Comparison of ENCODE assay signal across 30 mouse cellular contexts in genomic region chr11:54219191-54219590, GRCm38 (mm10). TPM values are rescaled to one million over a fixed set of nuclear protein-coding genes. Genes with fewer than 3 reads are reported as not detected.
DNase-seq lines count a peak whose midpoint lies in the region; ATAC-seq and TF ChIP-seq lines count a peak whose summit lies in the region.
"Had no signal": no experiment of that assay in that cellular context is flagged by ENCODE, and none has a peak within 500 bp of the region (broad histone marks: within the 10 kb centered on the region; RNA-seq: fewer than 3 reads in every experiment).

No protein-coding gene starts in this region.

- no peak overlapping the region for H3K27ac ChIP-seq in MEL (ENCODE audit: control insufficient read depth, low read depth, low read length)
- H3K27ac ChIP-seq: embryonic facial prominence, embryonic 13.5 days; embryonic facial prominence, embryonic 15.5 days; forebrain, embryonic 13.5 days; forebrain, embryonic 15.5 days had no signal

- intact Hi-C loops in heart, postnatal 10 days (cut with DNase I) = no loop called here

- no peak overlapping the region for H3K9ac ChIP-seq in MEL (ENCODE audit: control insufficient read depth, low read depth, low read length, poor library complexity, severe bottlenecking)
- H3K9ac ChIP-seq: embryonic facial prominence, embryonic 13.5 days; embryonic facial prominence, embryonic 15.5 days; forebrain, embryonic 13.5 days; forebrain, embryonic 15.5 days; forebrain, postnatal 0 days had no signal

- no peak for TF ChIP-seq EP300 in MEL (IDR thresholded peaks at IDR 0.05; ENCODE audit: low read depth in 1 of 2, low read length in 2 of 2)

- peaks cover 0 to 9% of the 10 kb centered on the region in 2 experiments; a peak in 2 of 4 replicates for H3K36me3 ChIP-seq in MEL (ENCODE audit: control insufficient read depth in 1 of 2, insufficient read depth in 2 of 2, low read length in 2 of 2)
- H3K36me3 ChIP-seq: embryonic facial prominence, embryonic 13.5 days; embryonic facial prominence, embryonic 15.5 days; forebrain, embryonic 15.5 days; G1E had no signal

- no peaks in the 10 kb centered on the region for H3K79me2 ChIP-seq in MEL (ENCODE audit: control insufficient read depth, insufficient read depth, low read length, poor library complexity)

- DNase-seq in 416B (ENCODE audit: low read depth) (peak; percentile 18), MEL (ENCODE audit: low read depth, low spot score) (peak; percentile 59), NIH3T3 (ENCODE audit: low read depth) (peak; percentile 11)
- no peak for DNase-seq in kidney, adult 18-20 months
- DNase-seq in heart, postnatal 10 days = no peak
- DNase-seq in left cerebral cortex, adult 8-10 months (ENCODE audit: low spot score in 2 of 2) = no peak
- DNase-seq: adrenal gland, adult 8-10 months; adrenal gland, postnatal 14 days; adrenal gland, postnatal 36 days; cerebellum, adult 11-12 months; cerebellum, adult 2 months; cerebellum, adult 9-10 months; cerebellum, postnatal 10 days; cerebellum, postnatal 25 days; embryo, embryonic 11 days; forebrain, postnatal 0 days had no signal

- peaks cover 0 to 1% of the 10 kb centered on the region in 2 experiments; a peak in 1 of 4 replicates for H3K27me3 ChIP-seq in MEL (ENCODE audit: control insufficient read depth in 1 of 2, insufficient read depth in 2 of 2, low read length in 2 of 2)
- H3K27me3 ChIP-seq: embryonic facial prominence, embryonic 13.5 days; forebrain, embryonic 13.5 days; forebrain, embryonic 15.5 days; Patski had no signal

- no peaks in the 10 kb centered on the region for H3K9me3 ChIP-seq in MEL (replicated peaks; ENCODE audit: insufficient read depth, low read length)
- H3K9me3 ChIP-seq: embryonic facial prominence, embryonic 13.5 days; embryonic facial prominence, embryonic 15.5 days; forebrain, embryonic 13.5 days; forebrain, embryonic 15.5 days; G1E had no signal

- TF ChIP-seq RAD21 in MEL (IDR thresholded peaks at IDR 0.05; ENCODE audit: low read depth, low read length) = no peak

- peaks cover 5 to 12% of the 10 kb centered on the region in 2 experiments for H3K4me1 ChIP-seq in MEL (ENCODE audit: control insufficient read depth in 1 of 2, insufficient read depth in 2 of 2, low read length in 2 of 2)
- H3K4me1 ChIP-seq: forebrain, embryonic 13.5 days; forebrain, embryonic 15.5 days had no signal

- ATAC-seq in granulocyte monocyte progenitor cell, adult 5-6 weeks (replicated peaks; ENCODE audit: poor library complexity, severe bottlenecking) = peak; percentile 32; the same call in 1 of the 2 replicates
- ATAC-seq in erythroid progenitor cell, adult 5-6 weeks (replicated peaks; ENCODE audit: low FRiP score, poor library complexity, severe bottlenecking) = no peak
- ATAC-seq: activated CD4-positive, CD25-positive, alpha-beta regulatory T cell, adult 4 months; forebrain, embryonic 13.5 days; forebrain, embryonic 15.5 days; forebrain, postnatal 0 days; Patski had no signal

- no peak for TF ChIP-seq CTCF in MEL (IDR thresholded peaks at IDR 0.05 in 2 of 3, conservative IDR thresholded peaks at IDR 0.05 in 1 of 3; ENCODE audit: control insufficient read depth in 1 of 3, insufficient read depth in 1 of 3, low read depth in 2 of 3, low read length in 3 of 3, poor library complexity in 1 of 3, severe bottlenecking in 1 of 3)

- no peak overlapping the region for H3K4me3 ChIP-seq in MEL (ENCODE audit: control insufficient read depth in 1 of 2, insufficient read depth in 1 of 2, low read depth in 2 of 2, low read length in 2 of 2)
- H3K4me3 ChIP-seq: embryonic facial prominence, embryonic 13.5 days; embryonic facial prominence, embryonic 15.5 days; erythroblast, embryonic 14.5 days; forebrain, embryonic 13.5 days; forebrain, embryonic 15.5 days had no signal

- TF ChIP-seq POLR2A in MEL (IDR thresholded peaks at IDR 0.05; ENCODE audit: control insufficient read depth in 1 of 2, insufficient read depth in 1 of 2, low read depth in 1 of 2, low read length in 2 of 2, poor library complexity in 1 of 2) = no peak

TF ChIP-seq in MEL, 35 proteins besides CTCF, POLR2A, EP300 and RAD21:
- no peak for TF ChIP-seq TCF12 (IDR thresholded peaks at IDR 0.05; ENCODE audit: low read depth, low read length)

RNA-seq across cellular contexts. Expression of gene Csf2, which starts 30.3 kb away (rescaled TPM):
- total RNA-seq in MEL (2012; rRNA removed) = not detected in 2 replicates
- under 1 TPM in 1 of 2 experiments, not detected in 1; 0.15 TPM for polyA plus RNA-seq in MEL (2012; ENCODE audit: insufficient read depth in 1 of 2, insufficient read length in 2 of 2, low read depth in 1 of 2, low replicate concordance in 2 of 2, missing spikeins in 1 of 2)
- total RNA-seq in granulocyte monocyte progenitor cell, adult 5-6 weeks (2014; fragmentation: Nextera tagmentation) = not detected in 2 replicates
- not detected in 2 replicates for total RNA-seq in granulocyte monocyte progenitor cell, adult 5-6 weeks (2017)
- total RNA-seq in erythroid progenitor cell, adult 5-6 weeks (2015; ENCODE audit: low replicate concordance) = not detected in 2 replicates
- not detected in 2 replicates for total RNA-seq in erythroid progenitor cell, adult 5-6 weeks (2017; ENCODE audit: low replicate concordance)
- total RNA-seq in heart, postnatal 10 days (2021) = not detected
- not detected for total RNA-seq in left cerebral cortex, adult 8-10 months (2022)
- total RNA-seq: adrenal gland, adult 18-20 months; adrenal gland, adult 8-10 months; adrenal gland, postnatal 14 days; adrenal gland, postnatal 36 days; forebrain, postnatal 0 days had no signal
- polyA plus RNA-seq: C2C12; cerebellum, adult 2 months; embryonic facial prominence, embryonic 11.5 days; embryonic facial prominence, embryonic 13.5 days; embryonic facial prominence, embryonic 15.5 days; erythroblast, embryonic 14.5 days; forebrain, embryonic 11.5 days; forebrain, embryonic 13.5 days; forebrain, embryonic 15.5 days; forebrain, postnatal 0 days; G1E had no signal

RNA-seq across cellular contexts. Expression of gene Il3, which starts 47.9 kb away (rescaled TPM):
- not detected in 2 replicates for total RNA-seq in MEL (2012; rRNA removed)
- polyA plus RNA-seq in MEL (2012; ENCODE audit: insufficient read depth in 1 of 2, insufficient read length in 2 of 2, low read depth in 1 of 2, low replicate concordance in 2 of 2, missing spikeins in 1 of 2) = not detected
- not detected in 2 replicates for total RNA-seq in granulocyte monocyte progenitor cell, adult 5-6 weeks (2014; fragmentation: Nextera tagmentation)
- not detected in 2 replicates for total RNA-seq in granulocyte monocyte progenitor cell, adult 5-6 weeks (2017)
- total RNA-seq in erythroid progenitor cell, adult 5-6 weeks (2015; ENCODE audit: low replicate concordance) = not detected in 2 replicates
- total RNA-seq in erythroid progenitor cell, adult 5-6 weeks (2017; ENCODE audit: low replicate concordance) = not detected in 2 replicates
- not detected for total RNA-seq in heart, postnatal 10 days (2021)
- total RNA-seq in left cerebral cortex, adult 8-10 months (2022) = not detected
- total RNA-seq: adrenal gland, adult 18-20 months; adrenal gland, adult 8-10 months; adrenal gland, postnatal 14 days; adrenal gland, postnatal 36 days; forebrain, postnatal 0 days had no signal
- polyA plus RNA-seq: activated CD4-positive, CD25-positive, alpha-beta regulatory T cell, adult 4 months; C2C12; cerebellum, adult 2 months; embryonic facial prominence, embryonic 11.5 days; embryonic facial prominence, embryonic 13.5 days; embryonic facial prominence, embryonic 15.5 days; erythroblast, embryonic 14.5 days; forebrain, embryonic 11.5 days; forebrain, embryonic 13.5 days; forebrain, embryonic 15.5 days; forebrain, postnatal 0 days; G1E; Patski had no signal

Comparison
In these comparisons a context has a peak if more than half of its experiments do, and no peak if none do; other contexts are left out.
1. DNase-seq: peak in 416B (single experiment), MEL (single experiment) and NIH3T3 (single experiment); none in kidney, adult 18-20 months (single experiment), heart, postnatal 10 days (0 of 2) and left cerebral cortex, adult 8-10 months (0 of 2).